Mouse (Mus musculus) neural tube, embryonic 11.5 days (tissue): ENCODE measurements around the gene Tbc1d22a. TPM values are rescaled to one million over a fixed set of nuclear protein-coding genes. Genes with fewer than 3 reads are reported as not detected.

Source experiments
- ATAC-seq: fragments of 200-750 bp; cut with Nextera tagmentation; 2 replicates; pipeline ENCODE4 v1.8.0; 2017; ENCODE audit warnings: moderate number of reproducible peaks, mild to moderate bottlenecking, moderate TSS enrichment, moderate library complexity; ENCODE audit not compliant: insufficient read depth, low FRiP score, low TSS enrichment
- DNase-seq: peaks from one replicate; pipeline ENCODE4 v3.0.0-alpha.2; 2015; ENCODE audit warnings: low spot score
- H3K27ac ChIP-seq: fragments of 300-500 bp; sonication (generic); 2 replicates; pipeline ENCODE4 v1.5.1; 2014; ENCODE audit warnings: low read depth, mild to moderate bottlenecking, low read length
- H3K27me3 ChIP-seq: fragments of 300-500 bp; sonication (generic); 2 replicates; pipeline ENCODE4 v1.6.1; 2014; ENCODE audit warnings: mild to moderate bottlenecking, low read length, mixed read lengths; ENCODE audit not compliant: control insufficient read depth, insufficient read depth
- H3K36me3 ChIP-seq: fragments of 300-500 bp; sonication (generic); 2 replicates; pipeline ENCODE4 v1.6.1; 2014; ENCODE audit warnings: mild to moderate bottlenecking, low read length, moderate library complexity, mixed read lengths; ENCODE audit not compliant: control insufficient read depth, insufficient read depth
- H3K4me1 ChIP-seq: fragments of 300-500 bp; sonication (generic); 2 replicates; pipeline ENCODE4 v1.6.1; 2014; ENCODE audit warnings: low read length, mixed read lengths; ENCODE audit not compliant: control insufficient read depth, insufficient read depth
- H3K4me2 ChIP-seq: fragments of 300-500 bp; sonication (generic); 2 replicates; pipeline ENCODE4 v1.6.1; 2014; ENCODE audit warnings: low read depth, mild to moderate bottlenecking, moderate library complexity
- H3K4me3 ChIP-seq: fragments of 300-500 bp; sonication (generic); 2 replicates; pipeline ENCODE4 v1.5.1; 2014; ENCODE audit warnings: low read depth, low read length
- H3K9ac ChIP-seq: fragments of 300-500 bp; sonication (generic); 2 replicates; pipeline ENCODE4 v1.6.1; 2014; ENCODE audit warnings: mild to moderate bottlenecking, low read length
- H3K9me3 ChIP-seq: fragments of 300-500 bp; sonication (generic); 2 replicates; pipeline ENCODE4 v1.6.1; 2016; ENCODE audit warnings: low read length; ENCODE audit not compliant: control insufficient read depth
- WGBS: fragments of 180-500 bp; shearing (Covaris S2); extraction: QIAGEN DNeasy Blood & Tissue Kit; methylation state at CpG from one replicate; pipeline ENCODE4 v1.1.7; 2014; 5-methylcytosine and 5-hydroxymethylcytosine counted together
- polyA plus RNA-seq: library from polyadenylated mRNA; unstranded; fragments of >200 nt; fragmentation: Nextera tagmentation; extraction: Ambion mirVana; gene quantifications from 2 replicates; pipeline ENCODE4 v1.2.1, GENCODE M21; 2014

Gene Tbc1d22a
- polyA plus RNA-seq, 1 experiment from 2014 or later: 9.9 TPM

GRCm38 (mm10) chr15:86342637-86343375, 128.5 kb downstream of the Tbc1d22a start:
- Histone ChIP-seq H3K9ac (no peak overlapping the region), H3K4me2 (no peak overlapping the region), H3K4me3 (no peak overlapping the region), H3K27ac (no peak overlapping the region), H3K36me3 (no peaks in the 10 kb centered on the region), H3K4me1 (peaks cover 3% of the 10 kb centered on the region; the same call in 1 of the 2 replicates), H3K9me3 (no peaks in the 10 kb centered on the region), H3K27me3 (no peaks in the 10 kb centered on the region)
- ATAC-seq (no peak), DNase-seq (no peak)
- 86% methylated on average over 8 of the region's 8 CpGs for WGBS

- Histone ChIP-seq H3K27ac (no peak overlapping the region), H3K27me3 (no peaks in the 10 kb centered on the region), H3K4me3 (no peak overlapping the region), H3K4me2 (no peak overlapping the region), H3K9ac (no peak overlapping the region), H3K9me3 (no peaks in the 10 kb centered on the region), H3K4me1 (peaks cover 3% of the 10 kb centered on the region; the same call in 1 of the 2 replicates), H3K36me3 (no peaks in the 10 kb centered on the region)
- ATAC-seq (no peak), DNase-seq (no peak)
- 72% methylated on average over 8 of the region's 8 CpGs for WGBS
These were observed 130.7 kb downstream of the Tbc1d22a start for GRCm38 (mm10) chr15:86344906-86345331.

- WGBS: 59% methylated on average over 9 of the region's 9 CpGs
- Histone ChIP-seq H3K4me2 (no peak overlapping the region), H3K36me3 (no peaks in the 10 kb centered on the region), H3K9ac (no peak overlapping the region), H3K27me3 (no peaks in the 10 kb centered on the region), H3K27ac (no peak overlapping the region), H3K4me3 (no peak overlapping the region), H3K9me3 (no peaks in the 10 kb centered on the region), H3K4me1 (peaks cover 3% of the 10 kb centered on the region; the same call in 1 of the 2 replicates)
- no peak for DNase-seq
- ATAC-seq: no peak
These were observed 131.6 kb downstream of the Tbc1d22a start for GRCm38 (mm10) chr15:86345907-86346306.

DNA sequence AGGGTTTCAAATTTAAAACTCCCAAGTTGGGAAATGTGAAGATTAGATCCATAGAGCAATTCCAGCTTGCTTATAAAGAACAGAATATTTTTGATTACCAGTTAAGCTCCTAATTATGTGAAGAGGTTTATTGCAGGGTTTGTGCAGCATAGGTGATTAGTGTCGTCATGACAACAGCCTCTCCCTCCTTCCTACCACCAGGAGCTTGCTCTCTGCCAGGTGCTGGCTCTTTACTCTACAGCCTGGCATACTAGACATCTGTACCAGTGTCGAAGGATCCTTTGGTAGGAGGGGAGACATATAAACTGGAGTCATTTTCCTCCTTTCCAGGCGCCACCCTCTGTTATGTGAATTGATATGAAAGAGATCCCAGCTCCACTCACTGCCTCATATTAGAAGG, 132.3 kb downstream of the Tbc1d22a start:
- Histone ChIP-seq H3K9me3 (no peaks in the 10 kb centered on the region), H3K9ac (no peak overlapping the region), H3K4me3 (no peak overlapping the region), H3K27me3 (no peaks in the 10 kb centered on the region), H3K27ac (no peak overlapping the region), H3K36me3 (no peaks in the 10 kb centered on the region), H3K4me1 (peaks cover 3% of the 10 kb centered on the region; the same call in 1 of the 2 replicates), H3K4me2 (no peak overlapping the region)
- no peak for ATAC-seq
- no peak for DNase-seq
- 82% methylated on average over 3 of the region's 3 CpGs for WGBS

DNA sequence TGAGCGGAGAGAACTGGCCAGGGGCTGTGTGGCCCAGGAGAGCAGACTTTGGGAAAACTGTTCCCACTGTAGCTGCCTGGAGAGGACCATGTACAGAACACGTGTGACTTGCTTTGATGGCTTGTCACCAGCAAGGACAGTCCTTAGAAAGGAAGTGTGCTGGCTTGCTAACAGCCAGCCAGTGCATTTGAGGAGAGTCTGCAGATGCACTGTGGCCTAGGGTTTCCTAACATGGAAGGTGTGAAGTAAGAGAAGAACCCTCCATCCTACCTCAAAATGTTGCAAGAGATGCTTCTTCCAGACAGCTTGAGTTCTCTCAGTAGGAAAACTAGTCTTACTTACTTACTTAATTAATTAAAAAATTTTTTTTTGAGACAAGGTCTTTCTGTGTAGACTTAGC, 140.7 kb downstream of the Tbc1d22a start:
- no peak overlapping the region for H3K27ac ChIP-seq
- 84% methylated on average over 2 of the region's 2 CpGs for WGBS
- ATAC-seq: no peak

GRCm38 (mm10) chr15:86355857-86356256, 141.6 kb downstream of the Tbc1d22a start:
- no peaks in the 10 kb centered on the region for H3K36me3 ChIP-seq
- ATAC-seq (no peak), DNase-seq (no peak)
- no peaks in the 10 kb centered on the region for H3K9me3 ChIP-seq
- H3K4me1 ChIP-seq: no peaks in the 10 kb centered on the region
- no peak overlapping the region for H3K4me3 ChIP-seq
- H3K27ac ChIP-seq: no peak overlapping the region
- H3K4me2 ChIP-seq: no peak overlapping the region
- WGBS: 88% methylated on average over 2 of the region's 2 CpGs
- no peaks in the 10 kb centered on the region for H3K27me3 ChIP-seq
- H3K9ac ChIP-seq: no peak overlapping the region

More for the DNA sequence above, 140.7 kb downstream of the Tbc1d22a start:
- Histone ChIP-seq H3K9me3 (no peaks in the 10 kb centered on the region), H3K27me3 (no peaks in the 10 kb centered on the region), H3K4me1 (no peaks in the 10 kb centered on the region), H3K4me2 (no peak overlapping the region), H3K36me3 (no peaks in the 10 kb centered on the region), H3K4me3 (no peak overlapping the region), H3K9ac (no peak overlapping the region)
- no peak for DNase-seq

- Histone ChIP-seq H3K27ac (no peak overlapping the region), H3K9me3 (no peaks in the 10 kb centered on the region), H3K9ac (no peak overlapping the region), H3K4me1 (0 out of 2 replicates have a peak, but pooled peaks cover 7% of the 10 kb centered on the region), H3K36me3 (no peaks in the 10 kb centered on the region), H3K4me3 (no peak overlapping the region), H3K27me3 (no peaks in the 10 kb centered on the region), H3K4me2 (no peak overlapping the region)
- DNase-seq (no peak), ATAC-seq (no peak)
- 51% methylated on average over 3 of the region's 3 CpGs for WGBS
These were observed 146.1 kb downstream of the Tbc1d22a start for GRCm38 (mm10) chr15:86360376-86360775.

GRCm38 (mm10) chr15:86362306-86363150, 148.3 kb downstream of the Tbc1d22a start:
- 0 out of 2 replicates have a peak, but pooled peaks cover 7% of the 10 kb centered on the region for H3K4me1 ChIP-seq
- H3K27ac ChIP-seq: no peak overlapping the region
- no peak overlapping the region for H3K4me3 ChIP-seq
- no peak overlapping the region for H3K4me2 ChIP-seq
- no peaks in the 10 kb centered on the region for H3K9me3 ChIP-seq
- 77% methylated on average over 10 of the region's 10 CpGs for WGBS
- no peak overlapping the region for H3K9ac ChIP-seq
- H3K36me3 ChIP-seq: no peaks in the 10 kb centered on the region
- ATAC-seq: no peak
- no peaks in the 10 kb centered on the region for H3K27me3 ChIP-seq
- DNase-seq: no peak
